Mouse (Mus musculus) adrenal gland, adult 8-10 months (tissue): ENCODE data around the gene Psmb7. TPM values are rescaled to one million over a fixed set of nuclear protein-coding genes. Genes with fewer than 3 reads are reported as not detected.
A peak's percentile ranks its signal among the peaks of the same experiment; 100 is the strongest.

Experiments used
- DNase-seq: peaks from one replicate; pipeline ENCODE4 v3.0.0; 2022
- total RNA-seq, 4 experiments: library from RNA; stranded (reverse); gene quantifications; 2 replicates each; pipeline ENCODE4 v1.2.4; 2022

Psmb7 gene
- 100 to 1,000 TPM; 232 to 337 (median 283) TPM for total RNA-seq

DNA sequence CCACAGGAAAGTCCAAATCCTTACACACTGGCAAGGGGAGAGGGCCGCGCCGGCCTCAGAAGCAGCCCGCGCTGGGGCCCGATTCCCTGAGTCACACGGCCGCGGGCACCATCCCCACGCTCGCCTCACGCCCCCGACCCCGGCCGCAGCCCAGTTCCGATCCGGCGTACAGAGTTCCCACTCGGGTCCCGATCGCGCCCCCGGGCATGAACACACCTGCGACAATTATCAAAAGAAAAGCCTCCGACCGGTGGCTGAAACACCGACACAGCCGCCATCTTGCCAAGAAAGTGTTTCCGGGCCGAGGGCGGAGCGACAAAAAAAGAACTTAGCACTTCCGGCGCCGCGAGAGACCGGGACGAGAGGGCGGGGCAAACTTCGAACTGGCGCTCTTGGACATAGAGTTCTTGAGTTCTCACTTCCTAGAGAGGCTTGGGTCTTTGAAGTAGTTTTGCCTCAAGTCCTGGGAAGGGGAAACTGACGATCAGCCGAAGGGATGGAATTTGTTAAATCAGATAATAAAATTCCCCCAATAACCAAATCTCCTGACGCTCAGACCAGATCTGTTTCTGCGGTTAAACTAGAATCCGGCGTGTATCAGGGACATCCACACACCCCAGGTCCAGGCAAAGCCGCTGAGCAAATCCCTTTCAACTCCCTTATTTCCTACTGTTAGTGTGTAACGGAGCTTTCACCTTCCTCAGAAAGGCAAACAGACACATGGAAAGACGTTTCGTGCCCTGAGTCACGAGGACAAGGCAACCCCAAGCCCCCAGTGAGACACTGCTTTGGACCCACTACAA is at the start of gene Psmb7:
Psmb7 (minus strand) TSS at position 463 of the 803 bp plus-strand sequence.
- peak; percentile 85 for DNase-seq

DNA sequence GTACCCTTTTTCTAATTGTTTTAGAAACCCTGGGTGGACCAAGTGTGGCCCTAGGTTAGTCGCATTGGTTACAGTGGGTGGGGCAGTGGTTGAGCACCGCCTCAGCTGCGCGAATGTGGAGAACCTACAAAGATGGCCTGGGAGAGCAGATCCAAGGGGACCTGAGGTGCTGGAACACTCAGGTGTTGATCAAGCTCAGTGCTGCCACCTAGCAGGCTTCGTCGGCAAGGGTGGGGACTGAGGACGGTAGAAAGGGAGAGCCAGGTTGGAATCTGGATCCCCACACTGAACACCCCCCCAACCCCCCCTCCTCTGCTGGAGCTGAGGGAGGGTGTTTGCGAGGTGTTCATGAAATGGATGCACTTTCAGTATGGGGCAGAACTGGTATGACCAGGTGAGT is 47.7 kb upstream of the Psmb7 start:
- no peak for DNase-seq

DNA sequence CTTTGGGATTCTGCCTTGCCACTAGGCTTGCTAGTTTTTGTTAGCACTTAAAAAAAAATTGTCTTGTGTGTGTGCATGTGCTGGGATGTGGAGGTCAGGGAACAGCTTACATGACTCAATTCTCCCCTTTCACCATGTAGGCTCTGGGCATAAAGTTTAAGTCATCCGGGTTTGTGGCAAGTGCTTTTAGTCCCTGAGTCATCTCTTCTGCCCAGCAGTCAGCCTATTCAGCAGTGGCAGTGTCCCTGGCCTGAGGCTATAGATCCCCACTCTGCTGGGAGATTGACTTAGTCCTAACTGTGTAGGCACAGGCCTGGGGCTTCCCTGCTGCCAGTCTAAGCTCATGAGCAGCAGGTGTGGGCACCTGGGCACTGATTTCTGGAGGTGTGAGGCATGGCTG is 46.0 kb upstream of the Psmb7 start:
- DNase-seq, result peak; percentile 77

DNA sequence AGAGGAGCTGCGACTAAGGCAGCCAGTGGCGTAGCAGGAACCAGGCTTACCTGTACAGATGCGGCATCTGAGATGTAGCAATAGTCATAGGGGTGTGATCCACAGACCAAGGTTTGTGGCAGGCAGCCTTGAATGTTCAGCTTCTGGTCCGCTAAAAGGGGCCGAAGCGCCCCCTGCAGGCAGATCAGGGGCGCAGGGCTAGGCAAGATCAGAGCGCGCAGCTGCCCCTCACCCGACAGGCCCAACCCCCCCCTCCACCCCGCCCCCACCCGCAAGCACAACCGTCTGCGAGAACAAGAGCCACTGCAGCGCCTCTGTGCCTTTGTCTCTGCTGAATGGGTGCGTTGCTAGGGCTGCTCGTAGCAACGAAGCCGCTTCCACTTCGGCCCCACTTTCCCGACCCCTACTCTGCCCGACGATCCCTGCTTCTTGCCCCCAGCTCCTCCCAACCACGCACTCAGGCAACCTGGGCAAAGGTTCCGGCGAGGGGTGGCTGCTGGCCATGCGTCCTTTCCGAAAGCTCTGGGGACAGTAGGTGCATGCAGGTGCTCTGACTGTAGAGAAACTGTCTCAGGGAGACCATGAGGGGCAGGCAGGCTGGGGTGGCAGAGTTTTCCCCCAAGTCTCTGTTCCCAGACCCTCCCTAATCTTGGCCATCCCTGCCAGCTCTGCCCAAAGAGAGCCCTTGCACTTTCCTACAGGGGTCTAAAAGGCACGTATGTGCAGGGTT is 45.1 kb upstream of the Psmb7 start:
- no peak for DNase-seq

DNA sequence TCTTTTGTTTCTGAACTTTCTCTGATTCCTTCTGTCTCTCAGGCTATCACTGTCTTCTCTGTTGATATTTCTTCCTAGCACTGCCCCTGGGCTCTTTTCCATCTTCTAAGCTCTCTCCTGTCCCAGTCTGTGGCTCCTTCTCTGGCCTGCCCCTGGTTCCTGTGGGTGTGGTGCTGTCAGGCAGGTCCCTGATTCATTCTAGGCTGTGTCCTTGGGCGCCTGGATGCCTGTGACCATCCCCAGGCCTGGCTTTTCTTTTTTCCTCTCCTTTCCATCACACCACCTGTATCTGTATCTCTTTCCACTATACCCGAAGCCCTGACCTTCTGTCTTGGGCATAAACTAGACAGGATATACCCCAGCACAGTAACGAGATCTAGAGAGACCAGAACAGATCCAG is 41.9 kb upstream of the Psmb7 start:
- DNase-seq, result no peak

DNA sequence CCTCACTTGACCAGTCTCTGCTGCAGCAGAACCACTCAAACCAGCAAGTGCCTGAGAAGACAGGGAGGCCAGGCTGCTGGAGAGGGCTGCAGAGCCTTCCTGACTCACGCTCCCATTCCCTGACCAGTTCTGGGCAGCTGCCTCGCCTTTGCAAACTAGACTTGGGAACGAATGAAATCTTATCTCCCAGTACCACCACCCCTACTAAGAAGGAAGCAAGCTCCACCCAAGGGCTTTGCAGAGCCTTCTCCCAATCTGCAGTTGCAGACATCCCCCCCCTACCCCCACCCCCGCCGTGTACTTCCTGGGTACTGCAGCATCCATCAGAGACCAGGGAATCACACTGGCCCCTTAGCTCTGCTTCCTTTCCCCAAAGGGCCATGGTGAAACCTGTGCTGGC is 39.2 kb upstream of the Psmb7 start:
- DNase-seq, result no peak

DNA sequence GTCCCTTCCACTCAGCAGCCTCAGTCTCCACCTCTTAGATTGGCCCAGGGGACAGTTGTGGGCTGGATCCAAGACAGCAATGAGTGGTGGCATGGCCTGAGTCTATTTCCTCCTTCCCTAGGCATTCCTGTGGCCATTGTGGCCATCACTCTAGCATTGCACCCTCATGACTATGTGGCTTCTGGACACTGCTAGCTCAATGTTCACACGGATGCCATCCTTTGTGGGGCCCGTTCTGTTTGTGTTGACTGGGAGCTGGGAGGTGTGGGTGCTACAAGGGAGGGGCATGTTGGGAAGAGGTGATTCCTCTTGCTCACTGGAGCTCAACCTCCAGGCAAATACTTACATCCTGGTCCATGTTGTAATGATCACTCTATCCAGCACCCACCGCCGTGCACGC is 38.3 kb upstream of the Psmb7 start:
- DNase-seq, result no peak

DNA sequence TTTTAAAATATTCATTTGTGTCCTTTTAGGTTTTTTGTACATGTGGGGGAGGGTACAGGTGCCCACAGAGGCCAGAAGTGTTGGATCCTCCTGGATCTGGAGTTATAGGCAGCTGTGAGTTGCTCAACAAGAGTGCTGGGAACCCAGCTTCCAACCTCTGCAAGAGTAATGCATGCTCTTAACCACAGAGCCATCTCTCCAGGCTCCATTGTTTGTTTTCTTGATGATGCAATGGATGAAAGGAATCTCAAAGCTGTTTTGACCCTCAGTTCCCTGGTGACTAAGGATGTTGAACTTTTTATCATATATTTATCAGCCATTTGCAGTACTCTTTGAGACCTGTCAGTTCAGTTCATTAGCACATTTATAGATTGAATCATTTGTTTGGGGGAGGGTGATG is 35.1 kb upstream of the Psmb7 start:
- no peak for DNase-seq

DNA sequence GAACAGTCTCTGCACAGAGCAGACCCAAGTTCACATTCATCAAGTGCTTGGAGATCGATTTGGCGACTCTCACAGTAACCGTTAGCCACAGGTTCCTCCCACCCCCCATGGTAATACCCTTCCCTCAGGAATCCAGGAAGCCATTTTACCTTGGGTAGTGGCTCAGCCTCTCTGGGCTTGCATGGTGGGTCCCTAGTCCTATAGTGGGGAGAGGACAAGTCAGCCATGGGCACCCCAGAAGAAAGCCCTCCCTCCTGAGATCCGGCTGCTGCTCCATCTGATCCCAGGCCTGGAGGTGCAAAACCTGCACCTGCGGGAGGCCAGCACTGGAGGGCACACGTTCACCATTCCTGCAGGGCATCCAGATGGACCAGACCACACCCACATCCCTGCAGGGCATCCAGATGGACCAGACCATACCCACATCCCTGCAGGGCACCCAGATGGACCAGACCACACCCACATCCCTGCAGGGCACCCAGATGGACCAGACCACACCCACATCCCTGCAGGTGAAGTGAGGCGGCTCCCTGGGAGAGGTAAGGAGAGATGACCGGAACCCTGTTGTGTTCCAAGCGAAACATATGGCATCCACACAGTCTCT is 31.6 kb upstream of the Psmb7 start:
- DNase-seq, result no peak

DNA sequence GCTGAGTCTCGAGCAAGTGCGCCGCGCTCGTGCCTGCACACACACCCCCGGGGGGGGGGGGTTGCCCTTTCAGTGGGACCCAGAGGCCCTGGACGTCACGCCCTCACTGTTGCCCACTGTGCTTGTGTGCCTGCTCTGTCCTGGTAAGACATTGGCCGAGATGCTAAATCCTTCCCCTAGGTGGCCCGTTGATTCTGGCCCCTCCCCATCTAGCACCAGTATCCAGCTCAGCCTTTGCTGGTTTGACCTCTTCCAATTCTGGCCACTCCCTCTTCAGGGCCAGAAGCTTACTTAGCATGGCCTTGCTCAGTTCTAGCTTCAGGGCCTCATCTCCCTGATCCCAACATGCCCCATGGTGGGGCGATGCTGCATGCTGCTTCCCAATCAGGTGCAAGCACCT is 28.6 kb upstream of the Psmb7 start:
- DNase-seq, result no peak

DNA sequence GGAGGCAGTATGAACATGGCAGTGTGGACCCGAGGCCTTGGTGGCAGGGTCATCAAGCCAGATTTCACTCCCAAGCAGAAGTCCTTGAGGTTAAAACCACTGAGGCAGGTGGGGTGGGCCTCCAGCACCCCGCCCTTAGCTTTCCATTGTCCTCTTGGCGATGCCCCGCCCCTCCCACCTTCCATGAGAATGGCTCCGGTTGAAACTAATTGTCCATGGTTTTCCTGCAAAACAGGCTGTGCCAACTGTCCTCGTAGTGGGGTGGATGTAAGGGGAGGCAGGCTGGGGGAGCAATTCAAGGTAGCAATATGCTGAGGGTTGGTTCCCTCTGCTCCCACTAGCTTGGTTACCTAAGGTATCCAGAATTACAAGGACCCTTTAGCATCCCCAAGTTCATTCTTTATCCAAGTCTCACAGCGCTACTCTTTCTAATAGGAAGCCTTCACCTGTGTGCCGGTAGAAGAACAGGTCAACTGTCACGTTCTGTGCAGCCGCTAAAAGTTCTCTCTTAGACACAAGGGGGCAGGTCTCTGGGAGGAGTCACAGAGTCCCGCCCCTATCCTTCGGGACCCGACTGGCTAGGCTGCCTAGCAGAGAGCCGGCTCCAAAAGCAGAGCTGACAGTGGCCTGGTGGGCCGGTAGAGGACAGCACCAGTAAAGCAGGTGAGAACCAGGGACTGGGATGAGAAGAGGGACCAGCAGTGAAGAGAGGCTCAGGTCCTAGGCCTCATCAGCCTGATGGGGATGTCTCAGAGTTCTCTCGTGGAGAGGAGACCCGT is 25.1 kb upstream of the Psmb7 start:
- DNase-seq, result no peak

DNA sequence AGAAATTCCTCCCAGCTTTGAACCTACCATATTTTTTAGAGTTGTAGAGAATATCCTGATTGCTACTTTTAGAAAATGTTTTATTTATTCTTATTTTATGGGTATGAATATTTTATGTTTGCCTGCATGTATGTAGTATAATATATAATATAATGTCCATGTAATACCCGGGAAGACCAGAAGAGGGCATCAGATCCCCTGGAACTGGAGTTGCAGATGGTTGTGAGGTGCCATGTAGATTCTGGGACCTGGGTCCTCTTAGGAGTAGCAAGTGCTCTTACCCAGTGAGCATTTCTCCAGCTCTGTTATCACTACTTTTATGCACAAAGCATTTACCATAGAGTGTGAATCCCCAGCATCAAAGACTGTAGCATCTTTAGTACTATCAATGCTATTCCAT is 17.5 kb upstream of the Psmb7 start:
- DNase-seq, result no peak

DNA sequence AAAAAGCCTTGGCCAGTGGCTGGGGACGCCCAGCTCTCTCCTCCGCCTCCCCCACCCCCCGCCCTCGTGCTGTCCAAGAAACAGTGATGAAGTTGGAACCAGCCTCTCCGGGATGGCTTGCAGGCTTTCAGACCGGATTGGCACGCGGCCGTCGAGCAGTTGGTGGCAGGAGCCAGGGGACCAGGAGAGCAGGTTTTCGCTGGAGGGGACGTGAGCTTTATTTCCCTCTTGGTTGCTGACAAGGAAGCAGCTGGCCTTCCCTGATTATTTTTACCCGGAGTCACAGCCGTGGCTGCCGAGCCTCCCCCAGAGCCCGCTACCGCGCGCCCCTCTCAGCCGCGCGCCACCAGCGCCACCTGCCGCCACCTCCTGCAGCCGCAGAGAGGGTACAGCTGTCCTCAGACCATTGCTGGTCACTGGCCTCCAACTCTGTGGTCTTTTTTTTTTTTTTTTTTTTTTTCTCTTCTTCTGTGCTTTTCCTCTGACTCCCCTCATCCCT is 14.5 kb upstream of the Psmb7 start:
- peak; percentile 55 for DNase-seq

DNA sequence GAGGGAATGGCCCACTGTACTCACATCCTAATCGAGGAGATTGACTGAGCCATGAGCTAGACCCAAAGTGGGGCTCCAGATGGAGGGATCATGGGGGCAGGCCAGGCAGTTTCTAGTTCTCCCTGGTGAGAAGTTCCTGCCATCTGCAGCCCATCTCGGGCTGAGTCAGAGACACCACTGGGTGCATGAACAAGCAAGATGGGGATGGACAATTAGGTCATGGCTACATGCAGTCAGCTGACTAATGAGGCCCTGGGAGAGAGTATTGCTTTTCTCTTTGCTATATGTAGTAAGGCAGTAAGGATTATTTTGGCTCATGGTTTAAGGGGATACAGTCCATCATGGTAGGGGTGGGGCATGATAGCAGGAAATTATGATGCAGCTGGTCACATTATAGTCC is 9.8 kb upstream of the Psmb7 start:
- DNase-seq, result no peak

DNA sequence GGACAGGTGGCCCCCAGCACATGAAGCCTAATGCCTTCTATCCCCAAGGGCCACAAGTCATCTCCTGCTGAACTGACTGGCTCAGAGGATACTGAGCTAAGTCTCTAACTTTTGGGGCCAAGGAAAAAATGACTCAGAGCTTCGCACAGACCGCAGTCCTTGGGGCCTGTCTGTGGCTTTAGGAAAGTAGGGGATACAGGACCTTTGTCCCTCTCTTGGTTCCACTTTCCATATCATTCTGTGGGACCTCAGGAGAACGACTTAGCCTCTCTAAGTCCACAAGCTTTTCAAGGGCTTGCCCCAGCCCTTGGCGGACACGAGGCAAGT is 9.4 kb upstream of the Psmb7 start:
- DNase-seq, result no peak

DNA sequence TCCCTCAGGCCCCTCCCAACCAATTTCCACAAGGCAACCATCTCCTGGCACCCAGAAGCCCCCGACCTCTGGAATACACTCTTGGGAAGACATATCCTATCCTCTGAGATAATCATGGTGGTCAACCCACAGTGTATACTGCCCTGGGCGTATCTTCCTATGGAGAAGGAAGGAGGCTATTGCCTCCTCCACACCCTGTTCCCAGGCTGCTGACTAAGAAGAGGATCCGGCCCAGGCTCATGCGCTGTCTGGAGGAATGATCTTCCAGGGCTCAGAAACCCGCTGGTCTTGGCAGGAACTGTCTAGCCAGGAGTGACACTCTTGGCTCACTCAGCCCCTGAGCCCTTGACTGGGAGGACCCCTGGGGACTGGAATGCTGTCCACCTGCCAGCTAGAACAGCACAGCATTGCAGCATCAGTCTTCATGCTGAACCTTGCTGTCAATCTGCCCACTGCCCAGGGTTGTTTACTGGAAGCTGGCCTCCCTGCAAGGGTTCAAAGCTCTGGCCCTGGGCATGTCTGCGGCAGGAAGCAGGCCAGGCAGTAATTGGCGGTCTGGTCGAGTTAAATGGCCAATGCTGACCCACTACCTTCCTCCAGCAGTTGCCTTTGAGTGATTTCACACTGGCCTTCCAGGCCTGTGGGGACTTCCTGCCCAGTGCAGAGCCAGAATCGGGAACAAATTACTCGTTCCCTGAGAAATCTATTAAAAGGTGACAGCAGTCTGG is 8.8 kb upstream of the Psmb7 start:
- no peak for DNase-seq

DNA sequence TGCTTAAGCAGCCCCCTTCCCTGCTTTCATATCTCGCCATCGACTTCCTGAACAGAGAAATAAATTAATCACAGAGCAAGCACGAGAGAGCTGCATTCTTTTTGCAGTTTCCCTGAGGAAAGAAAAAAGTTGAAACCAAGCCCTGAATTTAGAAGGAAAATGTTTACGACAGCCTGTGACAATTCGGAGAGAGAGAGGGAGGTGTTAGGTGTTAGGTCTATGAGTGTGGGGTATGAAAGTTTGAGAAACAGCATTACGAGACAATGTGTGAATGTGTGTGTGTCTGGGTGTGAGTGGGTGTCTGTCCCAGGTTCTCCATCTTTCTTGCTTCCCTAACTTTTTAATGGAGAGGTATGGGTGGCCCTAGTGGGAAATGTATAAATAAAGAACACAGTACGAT is 8.2 kb upstream of the Psmb7 start:
- DNase-seq, result no peak

DNA sequence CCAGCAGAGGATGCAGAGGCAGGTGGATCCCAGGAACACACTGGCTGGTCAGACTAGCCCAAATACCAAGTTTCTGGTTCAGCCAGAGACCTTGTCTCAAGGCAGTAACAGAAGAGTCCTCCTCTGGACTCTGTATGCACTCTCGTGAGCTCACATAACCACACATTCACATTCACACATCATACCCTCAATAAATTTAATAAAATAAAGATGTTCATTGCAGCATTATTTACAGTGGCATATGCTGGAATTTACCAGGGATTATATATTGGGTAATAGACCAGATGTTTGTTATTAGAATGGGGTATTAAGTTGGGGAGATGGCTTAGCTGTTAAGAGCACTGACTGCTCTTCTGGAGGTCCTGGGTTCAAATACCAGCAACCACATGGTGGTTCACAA is 6.5 kb upstream of the Psmb7 start:
- DNase-seq, result no peak

DNA sequence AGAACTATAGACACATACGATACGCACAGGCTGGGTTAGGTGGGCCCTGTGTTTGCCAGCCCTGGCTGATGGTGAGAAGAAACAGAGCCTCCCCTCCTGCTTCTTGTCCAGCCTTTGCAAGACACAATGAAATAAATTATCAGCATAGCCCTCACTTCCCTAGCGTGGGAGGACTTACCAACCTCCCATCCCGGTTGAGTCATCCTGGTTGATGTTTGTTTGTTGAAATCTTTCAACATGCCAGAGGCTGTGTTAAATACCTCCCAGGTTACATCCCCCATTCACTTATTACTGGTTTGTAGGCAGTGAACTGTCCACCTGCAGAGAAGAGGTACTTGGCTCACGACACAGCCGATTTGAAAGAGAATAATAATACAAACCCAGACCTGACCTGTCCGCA is 3.8 kb upstream of the Psmb7 start:
- DNase-seq, result no peak

DNA sequence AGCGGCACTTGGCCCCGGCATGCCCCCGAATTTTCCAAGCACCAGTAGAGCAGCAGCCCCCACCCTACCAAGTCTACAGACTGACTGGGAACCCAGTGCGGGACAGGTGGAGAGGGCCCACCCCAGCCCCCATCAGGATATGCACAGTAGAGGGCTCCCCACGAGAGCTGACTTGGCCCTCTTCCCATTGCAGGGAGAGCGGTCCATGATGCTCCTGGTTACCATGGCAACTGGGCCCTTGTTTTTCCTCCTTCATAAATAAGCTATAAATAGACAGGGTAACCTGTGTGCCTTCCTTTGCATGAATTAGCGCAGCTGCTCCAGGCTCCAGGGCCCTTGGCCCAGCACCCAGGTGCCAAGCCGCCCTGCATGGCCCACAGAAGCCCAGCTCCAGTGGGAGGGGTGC is 3.3 kb upstream of the Psmb7 start:
- DNase-seq, result no peak

DNA sequence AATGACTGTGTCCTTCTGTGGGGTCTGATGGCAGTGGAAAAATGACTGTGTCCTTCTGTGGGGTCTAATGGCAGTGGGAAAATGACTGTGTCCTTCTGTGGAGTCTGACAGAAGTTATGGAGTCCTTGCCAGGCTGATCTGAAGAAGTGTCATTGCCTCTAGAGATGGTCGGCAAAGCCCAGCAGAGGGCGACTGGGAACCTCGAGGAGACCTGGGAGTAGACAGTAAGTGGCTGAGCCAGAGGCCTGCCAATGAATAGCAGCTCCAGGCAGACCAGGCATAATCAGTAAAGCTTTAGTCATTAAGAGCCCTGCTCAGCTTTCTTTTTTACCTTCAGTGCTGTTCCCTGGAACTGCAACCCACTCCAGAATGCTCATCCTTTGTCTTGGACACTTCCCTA is 2.0 kb upstream of the Psmb7 start:
- peak; percentile 75 for DNase-seq

DNA sequence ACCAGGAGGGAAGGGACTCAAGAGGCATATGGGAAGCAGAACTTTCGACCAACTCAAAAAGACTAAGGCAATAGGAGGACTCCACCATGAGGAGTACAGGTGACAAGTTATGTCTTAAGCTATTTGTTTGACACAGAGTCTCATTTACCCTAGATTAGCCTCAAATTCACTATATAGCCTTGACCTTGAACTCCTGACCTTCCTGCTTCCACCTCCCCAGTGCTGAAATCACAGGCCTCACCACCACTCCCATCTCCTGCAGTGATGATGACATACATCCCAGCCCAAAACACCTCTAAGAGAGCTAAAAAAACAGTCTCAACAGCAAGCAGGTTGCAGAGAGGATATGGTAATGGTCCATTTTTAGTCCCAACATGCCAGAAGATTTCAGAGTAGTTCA is 2.1 kb downstream of the Psmb7 start:
- no peak for DNase-seq
